Mouse (Mus musculus) myocyte (in vitro differentiated cells): ENCODE measurements around the gene Kcnd3. TPM values are rescaled to one million over a fixed set of nuclear protein-coding genes. Genes with fewer than 3 reads are reported as not detected.

Experiments
- H3K27me3 ChIP-seq: one replicate; pipeline ENCODE4 v1.6.1; 2011; ENCODE audit not compliant: control insufficient read depth, insufficient read depth, insufficient read length
- H3K36me3 ChIP-seq: one replicate; pipeline ENCODE4 v1.6.1; 2011; ENCODE audit not compliant: control insufficient read depth, insufficient read depth
- H3K4me2 ChIP-seq: one replicate; pipeline ENCODE4 v1.6.1; 2011; ENCODE audit warnings: low read depth, control low read depth
- H3K4me3 ChIP-seq: one replicate; pipeline ENCODE4 v1.5.1; 2011; ENCODE audit warnings: mild to moderate bottlenecking, control low read depth, moderate library complexity
- H3K79me2 ChIP-seq: one replicate; pipeline ENCODE4 v1.6.1; 2011; ENCODE audit not compliant: control insufficient read depth, insufficient read depth
- H3ac ChIP-seq: one replicate; pipeline ENCODE4 v1.6.1; 2011; ENCODE audit not compliant: control insufficient read depth, insufficient read length
- CEBPB ChIP-seq: IDR thresholded peaks from 2 replicates; pipeline ENCODE4 v1.6.1; 2011; ENCODE audit warnings: mild to moderate bottlenecking, moderate library complexity; ENCODE audit not compliant: poor library complexity, insufficient read depth, severe bottlenecking
- E2F4 ChIP-seq: IDR thresholded peaks from one replicate; pipeline ENCODE4 v1.6.1; 2011; ENCODE audit warnings: mild to moderate bottlenecking, control low read depth, moderate library complexity; ENCODE audit not compliant: insufficient read depth
- MAX ChIP-seq: IDR thresholded peaks from one replicate; pipeline ENCODE4 v1.6.1; 2011; ENCODE audit warnings: low read depth, mild to moderate bottlenecking, control low read depth
- MYOD1 ChIP-seq, 3 experiments: IDR thresholded peaks; one replicate each; pipeline ENCODE4 v1.6.1; 2011; ENCODE audit warnings: control low read depth in 2 of 3, low read depth in 2 of 3, mild to moderate bottlenecking in 2 of 3, moderate library complexity in 1 of 3; ENCODE audit not compliant: insufficient read length in 2 of 3, control insufficient read depth in 1 of 3
- MYOG ChIP-seq, 3 experiments: IDR thresholded peaks; one replicate each; pipeline ENCODE4 v1.6.1; 2011; ENCODE audit warnings: control low read depth in 2 of 3, low read depth in 2 of 3, mild to moderate bottlenecking in 2 of 3; ENCODE audit not compliant: insufficient read length in 2 of 3, control insufficient read depth in 1 of 3, insufficient read depth in 1 of 3
- POLR2A ChIP-seq: IDR thresholded peaks from one replicate; pipeline ENCODE4 v1.6.1; 2011; ENCODE audit warnings: low read depth, mild to moderate bottlenecking, control low read depth, moderate library complexity; ENCODE audit not compliant: insufficient read length
- POLR2AphosphoS2 ChIP-seq: IDR thresholded peaks from one replicate; pipeline ENCODE4 v1.6.1; 2011; ENCODE audit warnings: low read depth, control low read depth; ENCODE audit not compliant: insufficient read length
- REST ChIP-seq: IDR thresholded peaks from one replicate; pipeline ENCODE4 v1.6.1; 2011; ENCODE audit warnings: mild to moderate bottlenecking, control low read depth, moderate library complexity; ENCODE audit not compliant: insufficient read depth, insufficient read length
- SRF ChIP-seq: IDR thresholded peaks from one replicate; pipeline ENCODE4 v1.6.1; 2011; ENCODE audit warnings: low read depth; ENCODE audit not compliant: control insufficient read depth, insufficient read length
- TCF12 ChIP-seq: IDR thresholded peaks from one replicate; pipeline ENCODE4 v1.6.1; 2011; ENCODE audit warnings: mild to moderate bottlenecking, control low read depth; ENCODE audit not compliant: poor library complexity, insufficient read depth, severe bottlenecking
- TCF3 ChIP-seq: IDR thresholded peaks from one replicate; pipeline ENCODE4 v1.6.1; 2011; ENCODE audit warnings: low read depth, control low read depth; ENCODE audit not compliant: insufficient read length
- USF1 ChIP-seq: IDR thresholded peaks from one replicate; pipeline ENCODE4 v1.6.1; 2011; ENCODE audit warnings: low read depth, mild to moderate bottlenecking, control low read depth, moderate library complexity
- polyA plus RNA-seq: library from polyadenylated mRNA; unstranded; fragments of >200 nt; fragmentation: generic; extraction: Trizol; gene quantifications from one replicate; pipeline ENCODE4 v1.2.1, GENCODE M21; 2012; ENCODE audit warnings: missing spikeins

Kcnd3 gene
- polyA plus RNA-seq, 1 experiment = not detected

DNA sequence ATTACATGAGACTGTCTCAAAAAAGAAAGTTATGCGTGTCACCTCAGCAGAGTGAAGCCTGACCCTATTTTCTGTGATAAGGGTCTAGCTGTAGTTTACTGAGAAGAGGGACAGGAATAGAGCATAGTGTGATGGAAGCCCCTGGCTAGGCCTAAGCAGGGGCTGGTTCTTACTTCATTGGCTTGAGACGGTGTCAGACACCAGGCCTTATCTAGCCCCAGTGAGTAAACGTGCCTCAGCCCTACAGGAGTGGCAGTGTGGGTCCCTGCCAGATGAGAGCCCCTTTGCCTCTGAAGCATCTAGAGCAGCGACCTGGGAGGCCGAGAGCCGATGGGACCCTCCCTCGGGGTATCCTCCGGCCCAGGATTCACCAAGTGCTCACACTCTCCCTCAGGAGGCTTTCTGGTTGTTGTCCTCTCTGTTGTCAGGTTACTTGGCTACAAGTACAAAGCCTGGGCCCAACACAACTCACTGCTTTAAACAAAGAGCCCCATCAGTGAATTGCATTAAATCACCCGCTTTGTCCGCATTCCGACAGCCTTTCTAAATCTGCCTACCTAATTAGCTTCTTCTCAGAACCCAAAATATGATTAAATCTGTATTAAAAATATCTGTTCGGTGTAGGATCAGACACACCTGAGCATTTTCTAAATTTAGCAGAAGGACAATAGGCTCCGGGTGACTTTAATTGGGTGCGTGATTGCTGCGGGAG is 53.2 kb downstream of the Kcnd3 start:
- H3K79me2 ChIP-seq = no peaks in the 10 kb centered on the region
- TF ChIP-seq REST (no peak), USF1 (no peak), MAX (no peak), SRF (no peak), POLR2A (no peak), E2F4 (no peak), TCF3 (no peak), POLR2AphosphoS2 (no peak), MYOG (IDR thresholded peaks at IDR 0.05; ENCODE audit: control insufficient read depth in 1 of 3, insufficient read depth in 1 of 3, insufficient read length in 2 of 3, low read depth in 2 of 3) (no peak), MYOD1 (IDR thresholded peaks at IDR 0.05; ENCODE audit: control insufficient read depth in 1 of 3, insufficient read length in 2 of 3, low read depth in 2 of 3) (no peak), CEBPB (no peak), TCF12 (no peak)

DNA sequence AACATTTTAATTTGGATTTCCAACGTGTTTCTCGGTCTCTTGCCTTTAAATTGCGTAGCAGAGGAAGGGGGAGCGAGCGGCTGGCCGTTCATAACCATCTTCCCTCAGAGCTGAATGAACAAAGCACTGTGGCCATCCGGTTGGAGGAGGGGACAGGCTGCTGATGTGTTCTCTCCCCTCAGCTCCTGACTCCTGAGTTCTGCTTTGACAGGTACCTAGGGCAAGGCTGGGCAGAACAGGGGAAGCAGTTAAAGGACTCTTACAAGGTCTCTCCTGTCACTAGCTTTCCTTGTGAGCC is 53.7 kb downstream of the Kcnd3 start:
- Histone ChIP-seq H3K4me2 (no peak overlapping the region), H3K4me3 (no peak overlapping the region), H3K79me2 (no peaks in the 10 kb centered on the region), H3K36me3 (no peaks in the 10 kb centered on the region), H3K27me3 (peaks cover 4% of the 10 kb centered on the region), H3ac (no peak overlapping the region)
- no peak for TF ChIP-seq TCF12
- TF ChIP-seq MYOD1 (IDR thresholded peaks at IDR 0.05; ENCODE audit: control insufficient read depth in 1 of 3, insufficient read length in 2 of 3, low read depth in 2 of 3) = no peak
- TF ChIP-seq MAX = no peak
- TF ChIP-seq POLR2A = no peak
- TF ChIP-seq MYOG (IDR thresholded peaks at IDR 0.05; ENCODE audit: control insufficient read depth in 1 of 3, insufficient read depth in 1 of 3, insufficient read length in 2 of 3, low read depth in 2 of 3) = no peak
- TF ChIP-seq REST = no peak
- TF ChIP-seq CEBPB = no peak
- TF ChIP-seq USF1 = no peak
- TF ChIP-seq E2F4 = no peak
- no peak for TF ChIP-seq SRF
- no peak for TF ChIP-seq POLR2AphosphoS2
- no peak for TF ChIP-seq TCF3

More for the DNA sequence above, 53.2 kb downstream of the Kcnd3 start:
- Histone ChIP-seq H3K4me3 (no peak overlapping the region), H3K4me2 (no peak overlapping the region), H3K27me3 (peaks cover 4% of the 10 kb centered on the region), H3ac (no peak overlapping the region), H3K36me3 (no peaks in the 10 kb centered on the region)

GRCm38 (mm10) chr3:105506592-105506991 is 54.5 kb downstream of the Kcnd3 start:
- no peak overlapping the region for H3K4me3 ChIP-seq
- H3K36me3 ChIP-seq = no peaks in the 10 kb centered on the region
- H3K27me3 ChIP-seq = peaks cover 4% of the 10 kb centered on the region
- no peaks in the 10 kb centered on the region for H3K79me2 ChIP-seq
- H3K4me2 ChIP-seq = no peak overlapping the region
- no peak overlapping the region for H3ac ChIP-seq
- TF ChIP-seq MYOD1 (IDR thresholded peaks at IDR 0.05; ENCODE audit: control insufficient read depth in 1 of 3, insufficient read length in 2 of 3, low read depth in 2 of 3) (no peak), USF1 (no peak), MAX (no peak), CEBPB (no peak), TCF3 (no peak), POLR2AphosphoS2 (no peak), TCF12 (no peak), POLR2A (no peak), SRF (no peak), E2F4 (no peak), REST (no peak)

- no peaks in the 10 kb centered on the region for H3K36me3 ChIP-seq
- H3K4me3 ChIP-seq = no peak overlapping the region
- no peak overlapping the region for H3ac ChIP-seq
- no peak overlapping the region for H3K4me2 ChIP-seq
- peaks cover 4% of the 10 kb centered on the region for H3K27me3 ChIP-seq
- no peak for TF ChIP-seq E2F4
- TF ChIP-seq CEBPB = no peak
- TF ChIP-seq MAX = no peak
- no peak for TF ChIP-seq POLR2AphosphoS2
- no peak for TF ChIP-seq POLR2A
- no peak for TF ChIP-seq REST
- TF ChIP-seq TCF12 = no peak
- no peak for TF ChIP-seq USF1
- TF ChIP-seq MYOD1 (IDR thresholded peaks at IDR 0.05; ENCODE audit: control insufficient read depth in 1 of 3, insufficient read length in 2 of 3, low read depth in 2 of 3) = no peak
- TF ChIP-seq TCF3 = no peak
- TF ChIP-seq SRF = no peak
- no peak for TF ChIP-seq MYOG (IDR thresholded peaks at IDR 0.05; ENCODE audit: control insufficient read depth in 1 of 3, insufficient read depth in 1 of 3, insufficient read length in 2 of 3, low read depth in 2 of 3)
- H3K79me2 ChIP-seq = no peaks in the 10 kb centered on the region
Measured at GRCm38 (mm10) chr3:105509321-105509720, 57.2 kb downstream of the Kcnd3 start.
